Mouse (Mus musculus) intestine, embryonic 16.5 days (tissue): Measurements from ENCODE around the gene Phlpp2. TPM values are rescaled to one million over a fixed set of nuclear protein-coding genes. Genes with fewer than 3 reads are reported as not detected.

Source experiments
- ATAC-seq: fragments of 200-750 bp; cut with Nextera tagmentation; 2 replicates; pipeline ENCODE4 v1.8.0; 2017; ENCODE audit warnings: moderate TSS enrichment, moderate library complexity
- H3K27ac ChIP-seq: fragments of 300-500 bp; sonication (generic); 2 replicates; pipeline ENCODE4 v1.5.1; 2014; ENCODE audit warnings: mild to moderate bottlenecking, low read length
- H3K27me3 ChIP-seq: fragments of 300-500 bp; sonication (generic); replicated peaks from 2 replicates; pipeline ENCODE4 v1.6.1; 2014; ENCODE audit warnings: low read length, control low read depth, mixed read lengths; ENCODE audit not compliant: control insufficient read depth, insufficient read depth
- H3K36me3 ChIP-seq: fragments of 300-500 bp; sonication (generic); 2 replicates; pipeline ENCODE4 v1.6.1; 2014; ENCODE audit warnings: low read length, control low read depth; ENCODE audit not compliant: control insufficient read depth, insufficient read depth
- H3K4me1 ChIP-seq: fragments of 300-500 bp; sonication (generic); 2 replicates; pipeline ENCODE4 v1.6.1; 2014; ENCODE audit warnings: low read length, control low read depth, mixed read lengths; ENCODE audit not compliant: control insufficient read depth, insufficient read depth
- H3K4me2 ChIP-seq: fragments of 300-500 bp; sonication (generic); 2 replicates; pipeline ENCODE4 v1.6.1; 2014; ENCODE audit warnings: low read depth, low read length, control low read depth
- H3K4me3 ChIP-seq: fragments of 300-500 bp; sonication (generic); 2 replicates; pipeline ENCODE4 v1.5.1; 2014; ENCODE audit warnings: mild to moderate bottlenecking, low read length
- H3K9ac ChIP-seq: fragments of 300-500 bp; sonication (generic); 2 replicates; pipeline ENCODE4 v1.6.1; 2014; ENCODE audit warnings: low read depth, low read length
- H3K9me3 ChIP-seq: fragments of 300-500 bp; sonication (generic); 2 replicates; pipeline ENCODE4 v1.6.1; 2016; ENCODE audit warnings: low read length, control low read depth; ENCODE audit not compliant: control insufficient read depth
- WGBS: fragments of 180-500 bp; shearing (Covaris S2); extraction: QIAGEN DNeasy Blood & Tissue Kit; methylation state at CpG from one replicate; pipeline ENCODE4 v1.1.7; 2014; 5-methylcytosine and 5-hydroxymethylcytosine counted together
- polyA plus RNA-seq: library from polyadenylated mRNA; unstranded; fragments of >200 nt; fragmentation: Nextera tagmentation; extraction: Ambion mirVana; gene quantifications from 2 replicates; pipeline ENCODE4 v1.2.1, GENCODE M21; 2015

Gene Phlpp2
- polyA plus RNA-seq, 1 experiment from 2014 or later = 2.1 TPM

DNA sequence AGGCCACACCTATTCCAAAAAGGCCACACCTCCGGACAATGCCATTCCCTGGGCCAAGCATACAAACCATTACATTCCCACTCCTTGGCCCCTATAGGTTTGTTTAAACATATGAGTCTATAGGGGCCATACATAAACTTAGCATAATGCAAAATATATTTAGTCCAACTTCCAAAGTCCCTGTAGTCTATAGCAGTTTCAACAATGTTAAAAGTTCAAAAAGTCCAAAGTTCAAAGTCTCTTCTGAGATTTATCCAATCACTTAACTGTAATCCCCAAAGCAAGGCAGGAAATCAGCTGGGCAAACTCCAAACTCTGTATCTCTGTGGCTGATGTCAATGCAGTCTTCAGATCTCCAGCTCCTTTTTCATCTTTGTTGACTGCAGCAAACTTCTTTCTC is 20.9 kb downstream of the Phlpp2 start:
- no peaks in the 10 kb centered on the region for H3K9me3 ChIP-seq
- WGBS = 96% methylated on average over 1 of the region's 1 CpGs
- no peak overlapping the region for H3K4me3 ChIP-seq
- H3K4me1 ChIP-seq = no peaks in the 10 kb centered on the region
- H3K9ac ChIP-seq = no peak overlapping the region
- H3K36me3 ChIP-seq = no peaks in the 10 kb centered on the region
- no peak overlapping the region for H3K27ac ChIP-seq
- ATAC-seq = peak; percentile 62; the same call in 1 of the 2 replicates
- no peaks in the 10 kb centered on the region for H3K27me3 ChIP-seq
- H3K4me2 ChIP-seq = no peak overlapping the region

DNA sequence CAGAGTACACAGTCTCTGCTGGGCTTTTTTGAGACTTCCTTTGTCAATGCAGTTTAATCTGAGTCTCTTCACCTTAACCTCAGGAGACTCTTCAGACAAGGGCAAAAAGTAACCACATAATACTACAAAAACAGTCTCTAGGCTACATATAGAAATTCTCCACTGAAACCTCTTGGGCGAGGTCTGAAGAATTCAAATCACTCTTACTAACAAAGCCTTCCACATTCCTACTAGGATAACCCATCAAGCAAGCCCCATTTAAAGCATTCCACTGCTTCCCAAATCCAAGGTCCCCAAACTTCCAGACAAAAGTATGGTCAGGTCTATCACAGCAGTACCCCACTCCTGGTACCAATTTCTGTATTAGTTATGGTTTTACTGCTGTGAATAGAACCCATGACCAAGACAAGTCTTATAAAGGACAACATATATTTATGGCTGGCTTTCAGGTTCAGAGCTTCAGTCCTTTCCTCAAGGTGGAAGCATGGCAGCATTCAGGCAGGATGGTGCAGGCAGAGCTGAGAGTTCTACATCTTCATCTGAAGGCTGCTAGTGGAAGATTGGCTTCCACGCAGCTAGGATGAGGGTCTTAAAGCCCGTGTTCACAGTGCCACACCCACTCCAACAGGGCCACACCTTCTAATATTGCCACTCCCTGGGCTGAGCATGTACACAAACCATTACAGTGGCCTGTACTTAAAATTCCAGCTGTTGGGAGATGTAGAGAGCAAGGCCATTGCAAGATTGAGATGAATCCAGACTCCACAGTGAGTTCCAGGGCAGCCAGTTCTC is 22.6 kb downstream of the Phlpp2 start:
- no peak overlapping the region for H3K4me3 ChIP-seq
- no peak for ATAC-seq
- WGBS = 80% methylated on average over 3 of the region's 3 CpGs
- H3K36me3 ChIP-seq = no peaks in the 10 kb centered on the region
- H3K9ac ChIP-seq = no peak overlapping the region
- H3K27ac ChIP-seq = no peak overlapping the region
- H3K4me1 ChIP-seq = no peaks in the 10 kb centered on the region
- no peak overlapping the region for H3K4me2 ChIP-seq
- no peaks in the 10 kb centered on the region for H3K27me3 ChIP-seq
- no peaks in the 10 kb centered on the region for H3K9me3 ChIP-seq

DNA sequence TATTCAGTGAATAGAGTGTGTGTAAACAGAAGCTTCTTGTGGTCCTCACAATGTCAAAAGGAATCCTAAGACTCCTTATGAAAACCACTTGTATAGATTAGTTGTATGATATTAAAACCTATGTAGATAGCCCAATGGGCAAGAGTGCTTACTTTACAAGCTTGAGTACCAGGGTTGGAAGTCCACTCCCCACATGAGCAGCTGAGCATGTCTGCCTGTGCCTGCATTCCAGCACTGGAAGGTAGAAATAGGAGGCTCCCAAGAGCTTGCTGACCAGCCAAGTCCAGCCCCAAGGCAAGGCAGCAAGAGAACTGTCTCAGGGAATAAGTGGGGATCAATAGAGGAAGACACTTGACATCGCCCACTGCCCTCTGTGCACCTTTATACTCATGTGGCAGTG is 26.3 kb downstream of the Phlpp2 start:
- no peak for ATAC-seq
- Histone ChIP-seq H3K4me2 (no peak overlapping the region), H3K9ac (no peak overlapping the region), H3K36me3 (no peaks in the 10 kb centered on the region), H3K9me3 (no peaks in the 10 kb centered on the region), H3K27me3 (no peaks in the 10 kb centered on the region), H3K4me1 (no peaks in the 10 kb centered on the region), H3K27ac (no peak overlapping the region), H3K4me3 (no peak overlapping the region)
- 100% methylated on average over 1 of the region's 1 CpGs for WGBS

DNA sequence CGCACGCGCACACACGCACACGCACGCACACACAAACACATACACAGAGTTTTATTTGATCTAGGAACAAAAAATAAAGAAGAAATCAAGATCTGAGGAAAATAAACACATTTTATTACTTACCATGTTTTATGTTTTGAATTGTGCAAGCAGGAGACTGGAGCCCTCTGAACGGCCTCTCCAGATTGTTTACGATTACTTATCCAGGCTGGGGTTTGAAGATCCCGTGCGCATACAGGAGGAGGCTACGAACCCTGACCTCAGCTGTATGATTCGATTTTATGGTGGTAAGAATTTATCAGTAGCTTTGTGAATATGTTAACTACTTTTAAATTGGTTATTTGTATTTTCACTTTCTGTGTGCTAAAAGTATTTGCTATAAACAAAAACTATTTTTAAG is 27.0 kb downstream of the Phlpp2 start:
- Histone ChIP-seq H3K36me3 (no peaks in the 10 kb centered on the region), H3K4me3 (no peak overlapping the region), H3K4me1 (no peaks in the 10 kb centered on the region), H3K9ac (no peak overlapping the region), H3K27ac (no peak overlapping the region), H3K4me2 (no peak overlapping the region), H3K9me3 (no peaks in the 10 kb centered on the region), H3K27me3 (no peaks in the 10 kb centered on the region)
- no peak for ATAC-seq
- WGBS = 60% methylated on average over 12 of the region's 12 CpGs

DNA sequence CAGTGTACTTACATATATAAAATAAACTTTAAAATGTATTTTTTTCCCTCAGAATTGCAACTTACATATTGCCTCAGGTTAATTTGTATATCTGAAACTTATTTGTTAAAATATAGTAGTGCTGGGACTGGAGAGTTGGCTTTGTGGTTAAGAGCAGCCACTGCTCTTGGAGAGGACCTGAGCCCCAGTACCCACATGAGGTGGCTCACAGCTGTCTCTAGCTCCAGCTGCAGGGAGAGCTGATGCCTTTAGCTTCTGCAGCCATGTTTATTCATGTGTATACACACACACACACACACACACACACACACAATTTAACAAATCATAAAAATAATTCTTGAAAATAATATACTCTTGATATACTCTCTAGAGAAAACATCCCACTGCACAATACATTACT is 34.0 kb downstream of the Phlpp2 start:
- ATAC-seq = no peak
- Histone ChIP-seq H3K9me3 (no peaks in the 10 kb centered on the region), H3K36me3 (no peaks in the 10 kb centered on the region), H3K27ac (no peak overlapping the region), H3K4me3 (no peak overlapping the region), H3K9ac (no peak overlapping the region), H3K27me3 (no peaks in the 10 kb centered on the region), H3K4me2 (no peak overlapping the region), H3K4me1 (no peaks in the 10 kb centered on the region)

DNA sequence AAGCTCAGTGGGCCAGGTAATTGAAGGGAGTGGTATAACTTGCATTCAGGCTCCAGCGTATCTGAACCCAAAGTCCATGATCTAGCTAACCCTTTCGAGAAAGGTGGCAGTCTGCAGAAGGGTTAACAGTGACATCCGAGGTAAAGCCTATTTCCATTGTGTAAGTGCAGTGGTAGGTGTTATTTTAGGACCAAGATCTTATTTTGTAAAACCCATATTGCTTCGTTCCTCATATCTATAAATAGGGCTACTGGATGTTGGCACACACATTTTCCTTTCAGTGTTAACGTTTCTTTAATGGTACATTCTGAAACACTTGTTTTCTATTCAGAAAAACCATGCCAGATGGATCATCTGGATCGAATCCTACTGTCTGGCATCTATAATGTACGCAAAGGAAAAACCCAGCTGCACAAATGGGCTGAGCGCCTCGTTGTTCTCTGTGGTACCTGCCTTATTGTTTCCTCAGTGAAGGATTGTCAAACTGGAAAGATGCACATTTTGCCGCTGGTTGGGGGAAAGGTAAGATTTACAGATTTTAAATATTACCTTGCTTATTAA is 35.6 kb downstream of the Phlpp2 start:
- Histone ChIP-seq H3K36me3 (peaks cover 3% of the 10 kb centered on the region; the same call in 1 of the 2 replicates), H3K4me3 (no peak overlapping the region), H3K4me1 (no peaks in the 10 kb centered on the region), H3K27me3 (no peaks in the 10 kb centered on the region), H3K9ac (no peak overlapping the region), H3K27ac (no peak overlapping the region), H3K9me3 (no peaks in the 10 kb centered on the region), H3K4me2 (no peak overlapping the region)
- 73% methylated on average over 10 of the region's 10 CpGs for WGBS
- ATAC-seq = no peak

DNA sequence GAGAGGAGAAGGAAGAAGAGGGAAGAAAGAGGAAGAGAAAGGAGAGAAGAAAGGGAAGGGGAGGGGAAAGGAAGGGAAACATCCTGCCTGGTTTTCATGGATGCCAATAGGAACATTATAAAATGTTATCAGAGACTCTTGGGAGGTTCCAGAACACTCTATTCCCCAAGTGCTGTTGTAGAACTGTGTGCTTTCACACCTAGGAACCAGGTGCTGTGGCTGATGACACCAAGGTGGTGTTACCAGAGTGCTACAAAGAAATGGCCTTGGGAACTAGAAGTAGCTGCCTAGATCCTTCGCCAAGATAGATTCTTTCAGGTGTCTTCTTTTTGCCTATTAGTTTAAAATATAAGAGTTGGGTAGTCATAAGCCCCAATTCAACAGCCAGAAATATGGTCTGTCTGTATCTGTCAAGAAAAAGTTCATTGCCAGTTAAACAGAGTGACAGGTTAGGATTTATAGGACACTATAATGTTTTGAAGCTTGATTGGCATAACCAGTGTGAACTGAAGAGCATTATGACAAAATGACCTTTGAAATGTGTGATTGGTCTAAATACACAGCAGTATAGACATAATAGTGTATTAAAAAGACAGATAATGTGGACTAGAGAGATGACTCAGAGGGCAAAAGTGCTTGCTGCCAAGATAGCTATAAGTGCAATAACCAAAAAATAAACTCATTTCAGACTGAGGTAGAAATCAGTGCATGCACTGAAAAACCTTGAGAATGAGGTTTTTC is 36.8 kb downstream of the Phlpp2 start:
- Histone ChIP-seq H3K9me3 (no peaks in the 10 kb centered on the region), H3K4me2 (no peak overlapping the region), H3K27ac (peak overlapping the region; percentile 53), H3K4me3 (no peak overlapping the region), H3K4me1 (no peaks in the 10 kb centered on the region), H3K36me3 (peaks cover 3% of the 10 kb centered on the region; the same call in 1 of the 2 replicates), H3K27me3 (no peaks in the 10 kb centered on the region), H3K9ac (no peak overlapping the region)
- peak; percentile 91 for ATAC-seq
- WGBS = 75% methylated on average over 1 of the region's 1 CpGs

DNA sequence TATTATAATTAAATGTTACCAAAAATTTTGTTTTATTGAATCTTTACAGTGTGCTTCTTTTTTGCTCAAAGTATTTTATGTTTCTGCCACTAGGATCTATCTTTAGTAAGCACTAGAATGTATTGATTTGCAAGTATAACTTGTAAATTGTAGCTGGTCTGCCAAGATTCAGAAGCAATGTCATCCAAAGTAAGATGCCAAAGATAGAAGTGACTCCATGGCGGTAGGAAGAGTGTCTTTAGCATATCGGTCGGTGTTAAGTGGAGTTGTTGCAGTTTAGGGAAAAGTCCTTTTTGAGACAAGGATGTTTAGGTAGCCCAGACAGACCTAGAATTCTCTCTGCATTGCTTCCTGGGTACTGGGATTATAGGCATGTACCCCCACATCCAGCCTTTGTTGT is 38.6 kb downstream of the Phlpp2 start:
- Histone ChIP-seq H3K9ac (no peak overlapping the region), H3K27ac (no peak overlapping the region), H3K9me3 (no peaks in the 10 kb centered on the region), H3K4me2 (no peak overlapping the region), H3K27me3 (no peaks in the 10 kb centered on the region), H3K36me3 (peaks cover 3% of the 10 kb centered on the region), H3K4me3 (no peak overlapping the region), H3K4me1 (no peaks in the 10 kb centered on the region)
- no peak for ATAC-seq
- WGBS = 93% methylated on average over 3 of the region's 3 CpGs

DNA sequence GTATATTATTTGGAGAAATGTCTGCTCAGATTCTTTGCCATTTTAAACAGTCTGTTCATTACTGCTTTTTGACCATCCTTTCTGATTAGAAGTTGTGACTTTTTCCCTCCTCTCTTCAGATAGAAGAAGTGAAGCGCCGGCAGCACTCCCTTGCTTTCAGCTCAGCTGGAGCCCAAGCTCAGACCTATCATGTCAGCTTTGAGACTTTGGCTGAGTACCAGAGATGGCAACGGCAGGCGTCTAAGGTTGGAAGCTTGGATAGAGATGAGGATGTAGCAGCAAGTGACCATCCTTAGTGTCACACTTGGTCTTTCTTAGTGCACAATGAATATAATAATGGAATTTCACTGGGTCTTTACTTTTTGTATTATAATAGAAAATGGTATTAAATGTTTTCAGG is 39.0 kb downstream of the Phlpp2 start:
- Histone ChIP-seq H3K9me3 (no peaks in the 10 kb centered on the region), H3K9ac (no peak overlapping the region), H3K4me3 (no peak overlapping the region), H3K4me1 (no peaks in the 10 kb centered on the region), H3K27me3 (no peaks in the 10 kb centered on the region), H3K36me3 (peaks cover 3% of the 10 kb centered on the region), H3K27ac (no peak overlapping the region), H3K4me2 (no peak overlapping the region)
- ATAC-seq = no peak
- WGBS = 92% methylated on average over 4 of the region's 4 CpGs
